Mouse (Mus musculus): ENCODE measurements around the gene Adgra3.

Gene Adgra3

DNA sequence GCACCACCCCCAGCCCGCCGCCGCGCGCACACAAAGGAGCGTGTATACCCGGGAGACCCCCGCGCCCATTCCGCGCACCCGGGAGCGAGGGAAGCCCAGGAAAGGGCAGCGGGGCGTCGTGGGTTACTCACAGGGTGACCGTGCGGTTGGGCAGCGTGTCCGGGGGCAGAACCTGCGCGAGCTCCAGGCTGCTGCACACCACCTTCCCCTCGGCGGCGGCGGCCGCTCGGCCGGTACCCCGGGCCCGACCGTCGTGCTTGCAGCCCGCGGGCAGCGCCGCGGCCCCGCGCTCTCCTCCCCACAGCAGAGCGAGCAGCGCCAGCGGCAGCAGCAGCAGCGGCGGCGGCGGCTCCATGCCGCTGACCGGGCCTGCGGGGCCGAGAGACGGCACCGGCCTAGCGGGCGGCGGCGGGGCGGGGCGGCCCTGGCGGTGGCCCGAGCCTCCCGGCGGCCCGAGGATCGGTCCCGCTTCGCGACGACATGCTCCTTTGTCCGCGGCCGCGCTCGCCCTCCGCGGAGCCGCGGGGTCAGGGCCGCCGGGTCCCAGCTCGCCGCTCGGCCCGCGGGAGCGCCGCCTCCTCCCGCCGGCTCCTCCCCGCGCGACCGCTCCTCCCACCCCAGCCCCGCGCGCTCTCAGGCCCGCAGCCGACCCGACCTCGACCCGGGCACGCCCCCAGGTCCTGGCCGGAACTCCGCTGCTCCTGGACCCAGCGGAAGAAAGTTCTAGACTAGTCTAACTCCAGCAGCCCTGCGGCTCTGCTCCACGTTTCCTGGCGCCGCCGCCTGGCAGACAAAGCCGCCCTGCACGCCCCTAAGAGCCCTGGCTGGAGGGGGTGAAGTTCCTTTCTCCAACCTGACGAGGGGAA, at the start of gene Adgra3:
Adgra3 (minus strand) TSS at position 586 of the 866 bp plus-strand sequence.
- DNase-seq: peak; percentile 89 to 91

DNA sequence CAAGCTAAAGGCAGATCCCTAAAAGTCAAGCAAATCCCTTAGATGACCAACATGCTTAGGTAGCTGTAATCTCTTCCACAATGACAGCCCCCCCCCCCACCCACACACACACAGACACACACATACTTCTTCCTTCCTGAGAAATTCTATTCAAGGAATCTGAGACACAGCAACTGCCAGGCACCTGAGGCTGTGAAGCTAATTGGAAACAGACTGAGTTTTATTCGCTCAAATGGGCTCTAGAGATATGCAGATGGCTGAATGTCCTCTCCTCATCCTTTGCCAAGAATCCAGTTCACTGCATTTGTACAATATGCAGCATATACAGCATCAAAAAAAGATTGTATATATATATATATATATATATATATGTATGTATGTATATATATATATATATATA, 24.6 kb upstream of the Adgra3 start:
- DNase-seq: no peak

DNA sequence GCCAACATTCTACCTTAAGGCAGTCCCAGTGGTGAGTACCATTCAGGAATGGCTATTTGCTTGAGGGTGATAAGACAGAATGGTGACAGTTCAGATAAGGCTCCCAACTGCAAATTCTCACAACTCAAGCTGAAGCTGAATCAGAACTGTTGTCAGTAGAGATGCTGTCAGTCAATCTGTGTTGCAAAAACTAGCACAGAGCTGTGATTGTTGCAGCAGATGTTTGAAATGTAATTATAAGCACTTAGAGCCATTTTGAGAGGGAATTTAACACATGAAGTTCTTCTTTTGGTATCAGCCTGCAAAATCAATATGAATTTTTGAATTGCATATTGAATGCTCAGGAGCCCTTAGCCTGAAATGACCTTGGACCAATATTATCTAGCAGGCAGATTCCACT, 15.4 kb upstream of the Adgra3 start:
- DNase-seq: no peak

DNA sequence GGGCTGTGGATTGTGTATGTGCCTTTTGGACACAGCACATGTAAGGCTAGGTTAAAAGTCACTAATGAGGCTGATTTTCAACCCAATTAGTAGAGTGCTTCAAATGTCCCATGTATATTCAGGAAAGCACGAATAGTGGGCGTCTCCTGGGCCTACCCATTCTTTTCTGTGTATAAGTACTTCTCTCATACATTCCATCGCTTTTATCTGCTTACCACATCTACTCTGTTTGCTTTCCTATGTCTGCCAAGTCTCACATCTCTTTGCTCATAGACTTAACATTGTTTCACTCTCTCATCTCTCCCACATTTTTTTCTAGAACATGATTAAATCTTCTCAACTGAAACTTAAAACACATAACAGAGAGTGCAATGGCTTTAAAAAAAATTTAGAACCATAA, 5.4 kb upstream of the Adgra3 start:
- DNase-seq: no peak

DNA sequence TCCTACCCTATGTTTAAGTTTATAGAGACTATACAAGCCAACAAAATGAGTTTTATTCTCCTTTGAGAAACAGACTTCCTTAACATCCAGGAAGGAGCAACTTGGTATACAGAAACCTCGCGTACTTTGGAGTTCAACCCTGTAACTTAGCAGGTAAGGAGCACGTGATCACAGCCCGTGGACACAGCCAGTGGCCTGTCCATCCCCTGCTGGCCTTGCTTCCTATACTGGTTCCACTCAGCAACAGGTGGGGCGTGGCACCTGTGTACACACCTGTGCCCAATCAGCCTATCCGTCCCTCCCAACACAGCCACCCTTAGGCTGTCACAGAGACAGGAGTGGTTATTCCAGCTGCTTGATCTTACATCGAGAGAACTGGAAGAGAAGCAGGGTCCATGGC, 780 bp upstream of the Adgra3 start:
- DNase-seq: peak; percentile 65 to 76

DNA sequence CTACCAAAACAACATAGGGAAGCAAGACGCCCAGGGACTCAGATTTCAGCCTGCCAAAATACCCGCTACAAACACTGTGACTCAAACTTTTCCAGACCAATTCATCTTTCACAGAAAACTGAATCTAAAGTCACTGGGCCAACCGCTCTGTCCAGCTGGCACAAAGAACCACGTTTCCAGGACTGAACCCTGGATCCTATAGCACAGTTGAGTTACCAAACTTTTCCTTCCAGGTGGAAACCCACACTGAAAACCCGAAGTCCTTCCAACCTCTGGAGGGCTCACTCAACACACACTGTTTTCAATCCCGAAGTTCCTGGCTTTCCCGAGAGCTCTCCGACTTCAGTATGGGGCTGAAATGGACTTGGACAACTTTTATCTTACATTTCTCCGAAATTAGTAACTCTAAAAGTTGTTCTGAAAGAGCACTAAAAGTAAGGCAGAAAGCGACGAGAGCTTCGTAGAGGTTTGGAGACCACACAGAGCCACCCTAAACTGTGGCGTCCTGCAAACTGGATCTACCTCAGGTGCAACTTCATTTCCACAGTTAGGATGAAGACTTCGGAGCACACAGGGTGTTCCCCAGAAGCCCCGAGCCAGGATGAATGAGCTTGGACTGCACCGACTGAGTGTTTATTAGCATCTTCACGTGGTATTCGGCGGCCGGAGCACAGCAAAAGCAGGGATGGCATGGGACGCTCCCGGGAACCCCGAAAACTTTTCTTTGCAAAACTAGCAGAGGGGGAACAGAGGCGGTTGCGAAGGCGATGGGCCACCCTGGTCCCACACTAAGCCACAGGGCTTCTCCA, 990 bp downstream of the Adgra3 start:
- DNase-seq: peak in 1 of 2 experiments; percentile 29

DNA sequence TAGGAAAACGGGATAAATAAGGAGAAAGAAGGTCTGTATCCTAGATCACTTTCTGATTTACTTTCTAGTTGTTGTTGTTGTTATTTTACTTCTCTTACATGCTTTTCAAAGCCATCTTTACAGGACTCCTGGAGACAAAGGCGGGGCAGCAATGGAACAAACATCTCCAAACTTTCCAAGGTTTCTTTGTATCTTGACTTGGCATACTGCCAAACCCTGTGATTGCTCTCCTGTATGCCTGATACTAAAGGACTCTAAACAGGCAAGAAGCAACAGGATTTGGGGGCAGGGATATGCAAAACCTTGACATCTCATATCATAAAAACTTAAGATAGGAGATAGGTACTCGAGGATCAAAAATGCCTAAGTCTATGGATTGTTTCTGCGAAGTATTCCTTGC, 6.3 kb downstream of the Adgra3 start:
- DNase-seq: peak in 1 of 2 experiments; percentile 19

DNA sequence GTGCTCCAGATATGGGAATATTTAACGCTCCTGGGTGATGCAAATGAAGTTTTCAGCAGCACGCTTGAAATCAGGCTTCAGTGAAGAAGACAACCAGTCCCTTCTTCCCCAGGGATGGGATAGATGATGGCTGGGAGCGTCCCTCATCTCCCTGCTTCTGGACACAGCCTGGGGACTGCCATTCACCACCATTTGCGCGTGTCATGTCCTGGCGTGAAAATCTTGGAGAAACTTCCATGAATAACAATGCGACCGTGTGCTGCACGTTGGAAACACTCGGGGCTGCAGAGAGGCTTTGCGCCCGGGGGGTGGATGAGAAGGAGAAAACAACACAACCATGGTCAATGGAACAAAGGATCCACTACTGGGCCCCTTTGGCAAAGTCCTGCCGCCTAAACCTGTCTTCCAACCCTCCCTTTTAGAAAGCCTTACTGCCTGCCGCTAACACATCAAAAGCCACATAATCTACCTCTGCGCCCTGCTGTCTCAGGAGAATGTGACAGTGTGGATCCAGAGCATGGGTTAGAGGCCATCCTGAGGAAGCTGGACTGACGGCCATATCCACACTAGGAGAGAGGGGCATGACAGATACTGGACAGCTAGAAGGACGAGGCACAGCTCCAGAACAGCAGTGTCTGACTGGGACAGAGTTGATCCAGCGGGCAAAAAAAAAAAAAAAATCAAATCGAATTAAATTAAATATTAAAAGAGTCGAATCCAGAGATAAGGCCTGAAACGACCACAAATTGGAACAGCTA, 8.0 kb downstream of the Adgra3 start:
- no peak for DNase-seq

DNA sequence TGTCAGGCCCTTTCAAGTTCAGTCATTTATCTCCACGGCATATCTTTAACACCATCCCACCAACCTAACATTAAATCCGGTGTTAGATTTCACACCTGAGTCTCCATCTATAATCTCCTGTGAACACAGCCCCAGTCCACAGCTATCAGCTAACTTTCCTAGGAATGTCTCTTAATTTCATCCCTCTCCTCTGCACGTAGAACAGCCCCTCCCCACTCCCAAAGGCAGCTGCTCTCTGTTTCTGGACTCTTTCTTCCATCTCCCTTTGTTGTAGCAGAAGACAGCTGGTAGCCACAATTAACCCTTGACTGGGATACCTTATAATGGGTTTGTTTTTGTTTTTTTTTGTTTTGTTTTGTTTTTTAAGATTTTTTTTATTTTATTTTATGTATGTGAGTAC, 8.8 kb downstream of the Adgra3 start:
- no peak for DNase-seq

DNA sequence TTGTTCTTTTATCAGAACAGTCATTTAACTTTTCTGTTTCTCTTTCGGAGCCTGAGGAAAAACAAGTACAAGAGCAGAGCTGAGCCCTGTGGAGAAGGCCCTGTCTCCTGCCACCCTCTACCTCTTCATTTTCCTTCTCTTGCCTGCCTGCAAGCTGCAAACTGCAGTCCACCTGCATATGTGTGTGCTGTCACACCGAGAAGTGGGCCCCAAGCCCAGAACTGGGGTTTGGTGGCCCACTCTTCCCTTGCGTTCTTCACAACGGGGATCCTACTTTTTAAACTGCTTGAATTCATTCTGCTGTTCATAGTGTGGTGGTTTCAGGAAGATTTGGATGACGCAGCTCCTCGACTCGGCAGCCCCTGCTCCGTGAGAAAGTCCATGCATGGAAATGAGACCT, 9.3 kb downstream of the Adgra3 start:
- DNase-seq: no peak

DNA sequence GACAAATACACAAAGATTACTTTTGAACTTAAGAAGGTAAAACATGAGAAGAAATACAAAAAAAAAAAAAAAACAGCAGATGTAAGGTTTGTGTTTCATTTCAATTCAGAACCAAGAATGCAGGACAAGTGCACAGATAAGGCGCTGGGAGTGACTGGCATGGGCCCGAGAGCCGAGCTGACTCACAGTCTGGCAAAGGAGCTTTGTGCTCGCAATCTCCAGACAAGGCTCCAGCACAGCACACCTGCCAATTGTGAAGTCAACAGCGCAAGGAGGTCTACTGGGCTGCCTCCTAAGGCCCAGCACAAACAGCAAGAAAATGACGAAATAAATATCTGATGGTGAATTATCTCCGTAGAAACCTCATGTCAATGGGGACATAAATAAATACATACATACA, 9.8 kb downstream of the Adgra3 start:
- peak; percentile 57 to 67 for DNase-seq

DNA sequence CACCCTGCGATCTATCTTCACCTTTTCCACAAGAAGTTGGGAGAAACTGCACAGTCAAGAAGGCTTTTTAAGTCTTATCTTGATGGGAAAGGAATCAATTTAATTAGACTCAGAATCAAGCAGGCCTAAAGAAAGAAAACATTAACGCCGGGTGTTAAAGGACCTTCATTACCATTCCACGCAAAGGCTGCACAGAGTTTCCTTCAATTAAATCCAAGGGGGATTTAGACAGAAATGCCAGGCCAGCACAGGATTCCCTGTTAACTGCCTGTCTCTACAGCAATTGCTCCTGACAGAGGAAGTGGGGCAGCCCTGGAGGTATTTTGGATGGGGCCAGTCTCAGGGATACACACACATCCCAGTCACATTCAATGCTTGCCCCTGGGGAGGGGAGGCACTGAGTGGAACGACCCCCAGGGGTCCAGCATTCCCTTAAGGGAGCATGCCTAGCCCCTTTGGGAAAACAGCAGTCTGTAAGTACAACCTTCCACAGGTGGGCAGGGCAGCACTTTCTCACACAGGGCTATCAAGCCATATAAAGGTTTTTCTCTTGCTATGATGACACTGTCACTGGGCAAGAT, 10.4 kb downstream of the Adgra3 start:
- DNase-seq: no peak

DNA sequence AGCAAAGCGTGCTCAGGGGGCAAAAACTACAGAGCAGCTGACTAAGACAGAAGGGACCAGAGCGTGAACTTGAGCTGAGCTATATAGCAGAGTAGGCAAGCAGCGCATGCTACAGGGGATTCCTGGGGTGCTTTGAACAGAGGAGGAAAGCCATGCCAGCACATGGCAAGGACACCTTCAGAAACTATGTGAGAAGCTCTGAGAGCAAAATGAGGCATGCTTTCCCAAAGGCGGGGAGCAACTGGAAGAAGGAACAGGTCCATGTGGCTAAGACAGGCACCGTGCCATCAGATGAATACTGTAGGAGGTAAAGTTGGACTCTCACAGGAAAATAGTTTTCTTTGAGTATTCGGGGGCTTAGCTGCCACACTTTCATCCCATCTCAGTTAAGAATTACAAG, 13.6 kb downstream of the Adgra3 start:
- DNase-seq: no peak

DNA sequence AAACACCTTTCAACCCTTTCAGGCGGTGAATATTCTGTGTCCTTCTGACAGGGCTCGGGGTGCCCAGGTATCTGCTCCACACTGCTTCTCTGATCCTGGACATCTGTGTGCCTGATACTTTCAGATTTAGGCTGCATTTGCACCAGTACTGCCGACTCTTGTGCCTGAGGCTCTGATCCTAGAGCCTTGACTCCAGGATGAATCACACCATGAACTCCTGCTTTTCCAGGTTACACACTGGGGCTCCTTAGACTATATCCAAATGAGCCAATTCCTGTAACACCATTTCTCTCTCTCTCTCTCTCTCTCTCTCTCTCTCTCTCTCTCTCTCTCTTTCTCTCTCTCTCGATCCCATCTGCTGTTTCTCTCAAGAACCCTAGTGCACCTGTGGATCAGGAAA, 15.1 kb downstream of the Adgra3 start:
- no peak for DNase-seq

DNA sequence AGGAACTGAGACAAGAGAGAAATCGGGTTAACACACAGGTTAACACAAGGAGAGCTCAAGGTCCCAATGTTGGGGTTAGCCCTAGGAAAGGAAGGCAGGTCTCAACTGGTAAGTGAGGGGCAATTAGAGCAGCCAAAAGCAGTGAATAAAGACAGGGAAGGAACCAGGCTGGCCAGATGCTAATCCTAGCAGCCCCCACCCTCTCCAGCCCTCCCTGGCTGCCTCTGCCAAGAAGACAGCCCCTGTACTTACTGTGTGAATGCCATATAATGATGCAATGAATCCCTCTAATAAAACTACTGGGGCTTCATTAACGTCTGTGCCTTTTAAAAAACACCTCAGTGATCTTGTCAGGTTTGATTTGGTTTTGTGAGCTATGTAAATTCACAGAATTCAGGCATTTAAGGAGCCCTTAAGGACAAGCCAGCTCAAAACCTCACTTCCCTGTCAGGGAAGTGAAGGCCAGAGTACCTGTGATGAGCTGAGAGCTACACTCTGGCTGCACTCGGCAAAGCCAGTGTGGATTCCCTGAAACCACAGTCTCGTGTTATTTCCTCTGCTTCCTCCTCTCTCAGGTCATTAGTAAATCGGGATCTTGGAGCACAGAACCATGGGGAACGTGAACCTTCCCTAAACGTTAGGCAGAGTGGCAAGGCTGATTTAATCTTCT, 16.4 kb downstream of the Adgra3 start:
- DNase-seq: no peak

DNA sequence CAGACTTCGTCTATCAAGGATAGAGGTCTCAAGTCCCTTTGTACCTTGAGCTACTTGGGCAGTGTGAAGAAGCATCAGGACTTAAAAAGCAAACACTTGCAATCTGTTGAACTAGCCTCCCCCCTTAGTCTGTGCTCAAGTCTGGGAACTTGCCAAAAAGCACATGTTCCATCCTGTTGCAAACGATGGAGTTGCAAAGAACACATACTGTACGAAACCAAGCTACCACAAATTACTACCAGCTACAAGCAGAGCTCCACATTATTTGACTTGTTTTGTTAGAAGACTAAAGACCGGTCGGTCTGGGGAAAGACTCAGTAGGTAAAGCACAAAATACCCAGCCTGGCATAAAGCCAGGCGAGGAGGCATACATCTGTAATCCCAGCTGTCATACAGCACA, 19.3 kb downstream of the Adgra3 start:
- DNase-seq: no peak

DNA sequence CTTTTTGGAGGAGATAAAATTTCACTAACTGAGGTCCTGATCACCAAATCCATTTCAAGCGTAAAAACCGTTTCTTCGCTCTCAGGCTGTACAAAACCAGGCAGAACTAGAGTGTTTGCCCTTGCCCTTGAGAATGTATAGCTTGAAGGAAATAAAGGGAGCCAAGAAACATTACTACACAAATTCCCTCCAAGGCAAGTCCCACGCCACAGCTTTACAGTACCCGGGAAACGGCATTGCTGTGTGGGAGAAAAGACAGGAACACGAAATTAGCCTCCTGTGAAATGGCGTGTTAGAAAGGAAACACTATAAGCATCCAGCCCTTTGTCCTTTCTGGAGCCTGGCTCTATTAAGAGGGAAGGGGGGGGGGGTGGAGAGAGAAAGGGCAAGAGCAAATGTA, 21.1 kb downstream of the Adgra3 start:
- no peak for DNase-seq

DNA sequence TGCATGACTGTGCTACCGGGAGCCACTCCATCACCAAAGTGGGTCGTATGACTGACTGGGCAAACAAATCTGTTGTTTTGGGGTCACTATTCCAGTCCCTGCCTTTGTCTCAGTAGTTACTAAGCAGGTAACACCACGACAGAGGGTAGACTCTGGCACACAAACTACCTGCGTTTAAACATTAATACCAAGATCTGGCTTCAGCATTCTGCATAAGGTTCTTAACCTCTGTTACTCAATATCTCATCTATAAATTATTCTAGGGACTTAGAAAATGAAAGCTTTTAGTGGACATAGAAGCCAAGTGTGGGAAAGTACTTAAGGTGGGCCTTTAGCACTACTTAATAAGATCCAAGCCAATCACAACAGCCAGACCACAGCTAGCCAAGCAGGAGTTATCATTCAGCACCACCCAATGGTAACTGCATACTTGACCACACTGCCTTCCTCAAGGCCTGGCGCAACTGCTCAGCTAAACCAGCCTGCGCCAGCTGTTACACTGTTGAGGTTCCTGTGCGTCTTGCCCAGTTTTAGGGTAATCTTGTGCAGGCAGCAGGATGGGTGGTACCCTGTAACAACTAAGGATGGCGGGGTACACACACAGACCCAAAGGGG, 23.8 kb downstream of the Adgra3 start:
- DNase-seq: no peak

DNA sequence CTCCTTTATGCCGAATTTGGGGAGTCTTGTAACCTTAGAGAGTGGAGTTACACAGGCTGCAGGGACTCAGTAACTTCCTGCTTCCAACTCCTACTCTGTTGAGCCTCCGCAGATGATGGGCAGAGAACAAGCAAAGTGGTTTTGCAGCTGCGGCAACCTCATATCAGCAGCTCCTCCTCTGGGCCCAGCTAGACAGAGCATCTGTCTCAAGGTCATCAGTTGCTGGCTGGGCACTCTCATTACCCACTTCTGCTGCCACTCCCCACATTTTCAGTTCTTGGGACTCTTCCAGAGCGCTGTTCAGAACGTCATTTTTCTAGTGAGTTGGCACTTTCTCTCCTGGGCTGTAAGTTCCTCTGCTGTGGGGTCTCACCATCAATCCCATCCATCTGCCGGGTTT, 24.6 kb downstream of the Adgra3 start:
- DNase-seq: peak; percentile 10 to 13

DNA sequence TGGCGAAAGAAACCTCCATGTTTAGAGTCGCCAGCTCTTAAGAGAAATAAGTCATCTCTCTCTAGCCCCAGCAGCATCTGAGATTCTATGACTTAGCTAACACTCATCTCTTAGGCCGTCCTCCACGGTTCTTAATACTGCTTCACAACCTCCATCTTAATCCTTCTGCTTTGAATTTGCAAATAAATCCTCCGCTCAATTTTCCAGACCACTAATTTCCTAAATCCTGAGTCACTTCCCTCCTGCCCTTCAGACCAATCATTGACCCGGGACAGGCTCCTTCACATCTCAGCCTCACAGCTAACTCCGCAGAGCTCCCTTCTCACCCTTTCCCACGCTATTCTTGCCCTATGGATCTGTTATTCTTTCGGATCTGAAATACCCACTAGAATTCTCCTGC, 25.1 kb downstream of the Adgra3 start:
- no peak for DNase-seq

DNA sequence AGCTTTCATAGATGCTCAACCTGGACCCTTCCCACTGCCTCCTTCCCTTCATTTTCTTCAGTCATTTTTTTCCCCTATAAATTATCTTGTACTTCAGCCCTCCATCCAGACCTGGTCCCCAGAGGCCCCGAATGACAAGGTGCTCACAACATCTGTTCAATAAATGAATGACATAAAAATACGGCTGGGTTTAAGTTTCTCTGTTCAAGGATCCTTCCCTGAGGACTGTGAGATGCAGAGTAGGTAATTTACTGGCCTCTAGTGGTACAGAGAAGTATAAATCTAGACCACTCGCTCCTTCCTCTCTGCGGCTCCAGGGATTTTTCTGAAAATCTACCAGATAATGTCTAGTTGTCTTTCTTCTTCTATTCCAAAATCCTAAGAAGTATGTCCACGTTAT, 26.5 kb downstream of the Adgra3 start:
- DNase-seq: no peak

DNA sequence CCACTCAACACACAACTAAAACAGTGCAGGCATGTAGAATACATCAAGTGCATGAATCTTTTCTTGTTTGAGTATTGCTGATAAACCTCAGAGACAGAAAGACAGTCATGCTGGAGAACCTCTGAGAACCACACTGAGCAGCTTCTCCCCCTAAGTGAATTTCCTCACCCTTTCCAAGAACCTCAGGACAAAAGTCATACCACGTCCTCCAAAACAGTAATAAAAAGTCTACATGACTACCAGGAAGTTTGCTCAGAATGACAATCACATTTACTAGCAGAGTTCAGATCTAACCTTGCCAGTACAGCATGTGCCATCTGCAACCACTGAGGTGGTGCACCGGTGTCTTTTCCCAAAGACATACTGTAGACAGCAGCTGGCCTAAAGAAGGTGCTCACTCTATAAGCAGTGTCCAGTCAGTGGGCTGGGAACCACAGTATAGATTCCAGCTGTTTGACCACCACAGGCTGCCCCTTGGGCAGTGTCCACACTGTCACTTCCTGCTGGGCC, 27.0 kb downstream of the Adgra3 start:
- no peak for DNase-seq
